Mouse (Mus musculus) right cerebral cortex, adult 2 months (tissue): ENCODE results near the gene Nlrp4f.
A peak's percentile ranks its signal among the peaks of the same experiment; 100 is the strongest.

ENCODE experiments used
- DNase-seq, 2 experiments: peaks; one replicate each; pipeline ENCODE4 v3.0.0; 2021 to 2022; ENCODE audit warnings: low spot score in 2 of 2

Gene Nlrp4f

DNA sequence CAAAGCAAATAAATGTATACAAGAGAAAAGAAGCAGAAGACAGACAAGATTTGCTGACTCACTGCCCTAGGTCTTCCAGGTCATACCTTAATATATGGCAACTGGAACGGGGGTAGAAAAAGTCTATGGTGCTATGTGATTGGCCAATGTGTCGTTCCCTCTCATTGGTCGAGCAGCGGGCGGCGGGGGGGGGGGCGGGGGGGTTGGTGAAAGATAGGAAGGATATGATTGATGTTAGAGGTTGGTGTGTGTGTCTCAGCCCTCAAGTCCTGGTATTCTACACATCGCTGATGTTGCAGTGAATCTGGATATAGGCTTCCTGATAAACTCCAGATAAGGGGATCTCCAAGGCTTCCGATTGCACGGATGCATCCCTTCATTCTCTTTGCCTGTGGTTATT lies at the start of gene Nlrp4f:
TSS of gene Nlrp4f (minus strand) at position 101 of the 400 bp plus-strand sequence.
- DNase-seq = no peak

- no peak for DNase-seq
These were observed 37.5 kb upstream of the Nlrp4f start for GRCm38 (mm10) chr13:65243273-65243672.

DNA sequence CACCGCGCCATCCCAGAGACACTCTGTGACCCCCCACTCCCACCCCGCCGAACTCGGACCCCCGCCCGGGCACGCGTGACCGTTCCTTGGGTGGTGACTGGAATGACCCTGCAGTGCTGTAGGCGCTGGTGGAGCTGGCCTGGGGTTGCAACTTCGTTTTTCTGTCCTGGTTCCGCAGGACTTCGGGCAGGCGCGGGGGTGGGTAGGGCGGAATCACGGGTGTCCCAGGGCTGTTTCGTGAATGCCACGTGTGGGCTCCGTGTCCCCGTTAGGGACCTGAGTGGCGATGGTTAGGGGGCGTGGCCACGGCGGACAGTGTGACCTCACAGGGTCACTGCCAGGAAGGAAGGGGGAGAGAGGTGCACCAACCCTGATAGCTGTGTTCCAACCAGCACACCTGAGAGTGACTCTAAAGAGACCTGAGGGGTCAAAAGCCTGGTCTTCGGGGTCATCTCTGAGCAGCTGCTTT lies 36.6 kb upstream of the Nlrp4f start:
- DNase-seq = no peak

GRCm38 (mm10) chr13:65241627-65242318 lies 36.0 kb upstream of the Nlrp4f start:
- peak in 1 of 2 experiments; percentile 10 for DNase-seq

DNA sequence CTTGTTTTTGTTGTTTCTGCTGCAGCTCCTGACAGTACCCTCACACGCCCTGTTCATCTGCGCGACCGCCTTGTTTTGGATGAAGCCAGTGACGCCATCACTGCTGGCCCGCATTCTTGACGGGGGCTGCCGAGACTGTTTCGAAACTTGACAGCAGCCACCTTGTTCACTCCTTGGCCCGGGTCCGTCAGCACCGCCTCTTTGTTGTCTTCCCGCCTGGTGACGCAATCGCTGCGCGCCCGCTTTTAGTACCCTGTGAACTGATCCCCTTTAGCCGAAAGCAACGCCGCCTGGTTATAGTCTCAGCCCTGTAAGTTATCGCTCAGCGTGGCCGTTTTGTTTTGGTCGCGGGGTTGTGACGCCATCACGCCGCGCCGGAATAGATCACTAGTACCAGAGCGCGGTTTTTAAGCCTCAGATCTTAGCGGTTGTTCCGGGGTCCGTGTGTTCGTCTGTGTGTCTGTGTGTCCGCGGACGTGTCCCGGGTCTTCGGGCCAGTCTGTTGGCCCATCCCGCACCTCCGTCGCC lies 35.4 kb upstream of the Nlrp4f start:
- peak; percentile 98 to 99 for DNase-seq

DNA sequence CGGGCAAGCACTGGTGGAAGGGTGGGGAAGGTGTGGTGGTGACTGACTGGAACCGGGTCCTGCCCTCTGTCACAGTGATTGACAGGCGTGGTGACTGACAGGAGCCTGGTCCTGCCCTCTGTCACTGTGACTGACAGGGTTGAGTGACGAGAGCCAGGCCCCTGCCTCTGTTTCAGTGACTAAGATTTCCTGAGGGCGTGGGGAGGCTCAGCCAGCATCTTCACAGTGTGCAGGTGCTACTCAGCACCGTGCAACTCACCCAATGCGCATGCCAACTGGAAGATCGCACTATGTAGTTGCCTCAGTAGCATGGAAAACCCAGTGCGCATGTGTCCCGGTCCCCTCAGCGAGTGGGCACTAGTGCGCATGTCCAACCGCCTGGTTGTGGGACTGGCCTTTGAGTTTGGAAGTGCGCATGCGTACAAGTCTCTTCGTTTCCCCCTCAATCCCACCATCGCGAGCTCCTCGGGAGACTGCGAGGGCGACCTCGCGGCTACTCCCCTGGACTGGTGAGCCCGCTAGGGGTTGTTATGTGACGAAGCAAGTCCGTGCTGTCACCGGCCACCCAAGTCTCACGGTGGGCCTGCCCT lies 34.8 kb upstream of the Nlrp4f start:
- DNase-seq = peak; percentile 99

DNA sequence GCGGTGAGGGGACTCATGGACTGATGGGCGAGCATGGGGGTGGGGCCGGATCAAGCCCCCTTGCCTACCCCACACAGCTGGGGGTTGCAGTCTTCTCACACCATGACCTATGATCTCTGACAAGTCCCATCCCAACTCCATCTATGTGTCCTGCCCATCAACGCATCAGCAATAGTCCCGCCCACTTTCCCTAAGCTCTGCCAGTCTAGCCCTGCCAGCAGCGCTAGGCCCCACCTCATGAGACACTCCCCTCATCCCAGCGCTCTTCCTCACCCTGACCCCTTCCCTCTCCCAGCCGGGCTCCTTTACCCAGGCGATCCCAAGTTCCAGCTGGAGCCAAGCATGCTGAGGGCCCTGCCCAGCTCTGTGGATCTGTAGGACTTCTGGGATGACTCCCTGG lies 31.4 kb upstream of the Nlrp4f start:
- DNase-seq = no peak

DNA sequence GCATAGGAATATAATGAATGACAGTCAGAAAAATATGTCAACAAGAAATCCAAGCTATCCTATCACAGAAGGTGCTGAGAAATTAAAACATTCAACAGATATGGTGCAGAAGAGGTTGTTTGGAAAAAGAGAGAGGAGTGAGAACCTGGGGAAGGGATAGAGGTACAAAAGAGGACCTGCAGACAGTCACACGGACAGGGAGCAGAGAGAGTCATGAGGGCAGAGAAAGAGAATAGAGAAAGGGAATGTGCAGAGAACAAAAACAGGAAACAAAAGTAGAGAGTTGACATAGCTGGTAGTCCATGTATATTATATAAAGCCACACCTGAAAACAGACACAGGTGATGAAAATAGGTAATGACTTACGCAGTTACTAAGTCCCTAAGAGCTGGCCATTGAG lies 20.9 kb upstream of the Nlrp4f start:
- DNase-seq = no peak

DNA sequence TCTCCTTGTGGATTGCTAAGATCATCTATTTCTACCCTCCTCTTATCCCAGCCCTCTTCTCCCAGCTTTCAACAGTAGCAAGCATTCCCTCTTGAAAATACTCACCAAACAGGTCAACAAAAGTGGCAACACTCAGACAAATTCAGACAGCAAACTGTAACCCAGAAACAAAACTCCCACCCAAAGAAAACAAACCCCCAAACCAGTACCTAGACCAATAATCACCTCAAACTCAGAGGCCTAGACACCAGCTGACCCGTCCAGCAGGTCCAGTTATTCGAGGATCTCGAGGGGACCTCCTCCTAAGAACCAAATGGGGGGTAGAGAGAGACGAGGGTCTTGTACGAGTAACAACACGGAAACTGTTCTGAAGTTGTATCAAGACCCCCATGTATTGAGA lies 20.2 kb upstream of the Nlrp4f start:
- no peak for DNase-seq

DNA sequence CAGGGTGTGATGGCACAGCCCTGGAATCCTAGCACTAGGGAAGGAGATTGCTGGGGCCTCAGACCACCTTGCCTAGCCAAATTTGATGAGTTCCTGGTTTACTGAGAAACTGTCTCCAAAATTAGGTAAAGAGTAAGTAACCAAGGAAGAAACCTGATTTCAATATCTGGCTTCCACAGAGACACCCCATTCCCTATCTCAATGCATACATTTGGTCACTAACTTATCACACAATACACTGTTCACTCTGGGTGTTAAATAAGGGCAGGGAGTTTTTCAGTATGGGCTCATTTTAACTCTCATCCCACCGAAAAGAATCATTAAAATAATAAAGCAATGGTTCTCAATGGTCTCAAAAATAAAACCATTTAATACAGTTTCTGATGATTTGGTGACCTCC lies 5.1 kb downstream of the Nlrp4f start:
- no peak for DNase-seq

DNA sequence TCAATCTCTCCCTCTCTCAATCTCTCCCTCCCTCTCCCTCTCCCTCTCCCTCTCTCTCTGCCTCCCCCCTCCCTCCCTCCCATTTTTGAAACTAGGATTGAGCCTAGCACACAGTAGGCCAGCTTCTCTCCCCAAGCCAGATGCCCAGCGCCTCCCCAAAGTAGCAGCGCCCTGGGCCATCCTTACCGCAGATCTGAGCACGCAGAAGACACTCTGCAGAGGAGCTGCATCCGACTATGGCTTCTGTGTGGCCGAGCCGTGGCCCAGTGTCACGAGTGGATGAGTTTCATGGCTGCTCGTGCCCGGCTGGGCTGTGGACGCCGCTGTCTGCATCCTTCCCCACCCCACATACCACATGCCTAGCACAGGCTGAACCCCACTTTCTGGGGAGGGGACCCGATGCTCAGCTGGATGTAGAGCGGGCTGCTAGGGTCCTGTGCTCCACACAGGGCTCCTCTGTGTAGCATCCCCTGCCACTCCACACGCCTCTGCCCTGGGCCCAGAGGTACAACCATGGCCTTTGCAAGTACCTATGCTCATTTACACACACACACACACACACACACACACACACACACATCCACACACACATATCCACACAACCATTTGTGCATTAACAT lies 29.2 kb downstream of the Nlrp4f start:
- DNase-seq = no peak

- DNase-seq = peak; percentile 2 to 12
These were observed 29.9 kb downstream of the Nlrp4f start for GRCm38 (mm10) chr13:65175734-65176471.

DNA sequence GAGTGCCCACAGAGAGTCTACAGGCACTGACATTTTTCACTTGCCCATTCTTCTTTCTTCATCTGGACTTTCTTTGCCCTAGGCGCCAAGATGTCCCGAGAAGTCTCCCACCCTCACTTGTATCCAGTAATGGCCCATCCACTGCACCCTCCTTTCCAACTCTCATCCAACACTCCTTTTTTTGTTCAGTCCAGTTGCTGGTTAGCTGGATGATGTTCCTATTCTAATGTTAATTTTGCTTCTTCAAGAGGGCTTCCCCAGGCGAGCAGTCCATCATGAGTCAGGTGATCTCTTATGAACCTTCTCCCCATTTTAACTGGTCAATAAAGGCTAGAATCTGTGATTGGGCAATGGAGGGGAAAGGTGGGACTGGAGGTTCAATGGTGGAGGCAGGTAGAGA lies 31.7 kb downstream of the Nlrp4f start:
- DNase-seq = no peak

DNA sequence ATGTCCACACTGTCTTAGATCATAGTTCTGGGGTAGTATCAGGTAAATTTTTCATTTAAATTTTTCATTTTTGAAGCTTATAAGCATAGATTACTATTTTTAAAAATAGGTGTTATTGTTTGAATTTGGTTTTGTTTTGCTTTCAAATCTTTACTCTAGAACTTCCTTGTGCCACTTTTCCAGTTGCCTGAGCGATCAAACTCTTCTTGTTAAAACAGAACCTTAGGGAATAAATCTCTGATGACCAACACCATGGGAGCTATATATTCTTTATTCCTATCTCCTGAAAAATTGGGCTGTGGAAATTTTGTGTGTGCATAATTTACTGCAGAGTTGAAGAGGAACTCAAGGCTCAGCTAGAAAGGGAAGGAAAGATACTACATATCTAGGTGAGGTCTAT lies 55.8 kb downstream of the Nlrp4f start, which contains the start of gene Olfr466:
TSS of gene Olfr466 (plus strand) at position 301 of the 400 bp plus-strand sequence.
- no peak for DNase-seq

- no peak for DNase-seq
These were observed 68.0 kb downstream of the Nlrp4f start, which contains the start of gene Olfr465-ps1 for GRCm38 (mm10) chr13:65137789-65138188. Olfr465-ps1 (plus strand) TSS chr13:65138089.
